Mouse (Mus musculus): Measurements from ENCODE around the gene Hectd4.

Hectd4 gene

DNA sequence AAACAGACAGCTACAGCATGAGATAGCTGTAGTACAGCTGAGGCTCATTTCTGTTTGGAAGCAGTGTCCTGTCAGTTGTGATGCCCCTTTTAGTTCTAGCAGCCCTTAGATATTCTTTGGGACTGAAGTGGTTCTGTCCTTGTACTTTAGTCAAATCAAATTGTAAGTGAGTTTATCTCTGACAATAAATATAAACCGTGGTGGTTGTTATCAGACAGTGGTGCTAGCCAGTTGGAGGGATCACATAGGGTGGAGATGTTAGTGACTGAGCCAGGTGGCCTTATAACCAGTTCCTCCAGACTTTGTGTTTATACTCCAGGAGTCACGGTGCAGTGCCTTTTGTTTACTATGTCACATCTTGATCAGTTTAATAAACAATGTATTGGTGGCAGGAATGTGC, 13.7 kb downstream of the Hectd4 start:
- no peak for DNase-seq (ENCODE audit: low spot score in 2 of 2)

DNA sequence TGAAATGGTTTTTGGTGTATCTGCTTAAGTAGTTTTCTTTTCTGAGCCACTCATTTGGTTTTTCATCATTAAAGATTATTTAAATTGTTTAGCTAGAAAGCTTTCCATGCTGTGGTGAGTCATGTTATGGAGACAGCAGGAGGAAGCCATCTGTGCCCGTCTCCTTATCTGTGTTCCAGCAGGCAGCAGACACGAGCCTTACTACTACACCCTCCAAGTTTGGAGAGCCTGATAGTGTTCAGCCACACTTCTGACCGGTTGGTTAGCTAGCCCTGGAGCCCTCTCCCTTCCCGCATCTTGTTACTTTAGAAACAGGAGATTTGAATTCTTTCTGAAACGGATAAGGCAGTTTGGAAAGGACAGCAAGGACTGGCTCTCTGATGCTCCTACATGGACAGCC, 16.2 kb downstream of the Hectd4 start:
- DNase-seq (ENCODE audit: low spot score in 2 of 2) = no peak

DNA sequence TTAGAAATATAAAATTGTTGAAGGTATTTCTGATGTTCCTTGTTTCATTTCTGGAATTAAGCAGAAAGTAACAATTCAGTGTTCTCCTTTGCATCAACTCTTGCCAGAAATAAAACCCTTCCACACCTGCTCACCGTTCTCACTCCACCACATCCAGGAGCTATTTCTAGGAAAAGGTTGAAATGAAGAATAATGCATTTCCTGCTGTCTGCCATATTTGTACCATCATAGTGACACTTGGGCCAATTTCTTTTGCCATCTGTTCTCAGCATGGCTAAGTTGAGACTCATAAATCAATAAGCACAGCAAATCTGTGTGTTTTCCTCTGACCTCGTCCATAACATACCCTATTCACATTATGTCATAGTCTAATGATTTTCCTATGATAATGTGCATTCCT, 18.2 kb downstream of the Hectd4 start:
- no peak for DNase-seq (ENCODE audit: low spot score in 2 of 2)

DNA sequence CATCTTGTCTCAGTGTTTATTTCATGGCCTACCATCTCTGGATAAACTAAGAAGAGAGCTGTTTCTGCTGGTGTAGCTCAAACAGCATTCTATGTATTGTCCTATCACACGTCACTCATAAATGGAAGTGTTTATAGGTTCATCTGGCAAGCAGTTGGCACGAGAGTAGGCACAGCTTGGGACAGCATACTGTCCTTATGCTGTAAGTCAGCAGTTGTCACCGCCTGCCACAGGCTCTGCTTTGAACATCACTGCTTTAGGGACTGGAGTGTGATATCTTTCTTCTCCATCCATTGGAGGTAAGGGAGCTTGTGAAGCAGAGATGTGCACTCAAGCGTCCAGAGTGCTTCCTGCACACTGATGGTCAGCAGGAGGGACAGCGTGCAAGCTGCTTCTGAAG, 19.8 kb downstream of the Hectd4 start:
- no peak for DNase-seq (ENCODE audit: low spot score in 2 of 2)

DNA sequence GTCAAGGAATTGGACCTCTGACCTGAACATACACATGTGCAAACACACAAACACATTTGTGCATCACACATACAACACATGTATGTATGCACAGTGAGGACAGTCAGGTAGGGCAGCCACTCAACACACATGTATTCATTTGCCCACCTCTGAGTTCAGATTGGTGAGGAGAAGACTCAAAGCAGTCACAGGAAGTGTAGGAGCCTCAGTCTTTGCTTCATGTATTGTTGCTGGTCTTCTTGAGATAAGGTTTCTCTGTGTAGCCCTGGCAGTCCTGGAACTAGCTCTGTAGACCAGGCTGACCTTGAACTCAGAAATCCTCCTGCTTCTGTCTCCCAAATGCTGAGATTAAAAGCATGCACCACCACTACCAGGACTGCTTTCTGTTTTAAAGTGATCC, 21.2 kb downstream of the Hectd4 start:
- DNase-seq (ENCODE audit: low spot score in 2 of 2) = no peak

DNA sequence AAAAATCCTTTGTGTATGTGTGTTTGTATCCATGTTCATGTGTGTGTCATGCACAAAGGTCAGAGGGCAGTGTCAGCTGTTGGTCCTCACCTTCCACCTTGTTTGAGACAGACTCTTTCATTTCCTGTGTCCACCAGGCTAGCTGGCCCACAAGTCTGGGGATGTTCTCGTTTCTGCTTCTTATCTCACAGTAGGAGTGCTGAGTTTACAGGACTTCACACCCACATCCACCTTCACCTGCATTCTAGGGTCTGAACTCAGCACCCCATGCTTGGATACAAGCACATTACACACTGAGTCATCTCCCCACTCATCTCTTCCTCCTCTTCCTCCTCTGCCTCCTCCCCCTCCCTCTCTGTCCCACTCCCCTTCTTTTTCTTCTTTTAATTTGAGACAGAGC, 22.2 kb downstream of the Hectd4 start:
- DNase-seq (ENCODE audit: low spot score in 2 of 2) = no peak

DNA sequence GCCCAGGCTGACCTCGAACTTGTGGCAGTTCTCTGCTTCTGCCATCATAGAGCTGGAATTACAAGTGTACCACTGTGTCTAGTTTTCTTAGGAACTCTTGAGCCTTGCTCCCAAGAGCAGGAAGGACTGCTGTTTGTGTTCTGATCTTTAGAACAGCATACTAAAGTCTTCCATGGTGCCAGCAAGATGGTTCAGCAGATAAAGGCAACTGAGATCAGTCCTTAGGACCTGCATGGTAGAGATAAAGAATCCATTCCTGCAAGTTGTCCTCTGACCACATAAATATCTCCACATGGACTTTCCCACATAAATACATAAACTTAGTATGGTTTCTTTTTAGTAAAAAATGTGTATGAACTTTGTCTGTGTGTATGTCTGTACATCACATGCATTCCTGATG, 22.7 kb downstream of the Hectd4 start:
- DNase-seq (ENCODE audit: low spot score in 2 of 2) = no peak

DNA sequence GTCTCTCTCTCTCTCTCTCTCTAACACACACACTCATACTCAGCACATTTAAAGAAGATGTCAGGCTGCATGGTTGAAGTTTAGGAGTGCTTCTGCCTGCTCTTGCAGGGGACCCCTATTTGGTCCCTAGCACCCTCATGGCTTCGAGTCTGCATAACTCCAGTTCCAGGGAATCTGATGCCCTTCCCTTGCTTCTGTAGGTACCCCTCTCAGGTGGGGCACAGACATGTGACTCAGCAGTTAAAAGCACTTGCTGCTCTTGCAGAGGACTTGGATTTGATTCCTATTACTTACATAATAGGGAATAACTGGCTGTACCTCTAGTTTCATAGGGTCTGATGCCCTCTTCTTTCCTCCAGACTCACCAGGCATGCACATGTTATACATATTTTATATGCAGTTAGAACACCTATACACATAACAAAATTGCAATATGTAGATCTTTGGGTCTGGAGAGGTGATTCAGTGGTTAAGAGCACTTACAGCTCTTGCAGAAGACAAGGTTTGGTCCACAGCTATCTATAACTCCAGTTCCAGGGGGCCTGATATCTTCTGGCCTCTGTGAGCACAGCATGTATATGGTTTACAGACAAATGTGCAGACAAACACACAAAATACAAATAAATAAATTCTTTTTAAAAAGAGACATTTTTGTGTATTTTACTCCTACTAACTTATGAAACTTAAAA, 23.8 kb downstream of the Hectd4 start:
- no peak for DNase-seq (ENCODE audit: low spot score in 2 of 2)

DNA sequence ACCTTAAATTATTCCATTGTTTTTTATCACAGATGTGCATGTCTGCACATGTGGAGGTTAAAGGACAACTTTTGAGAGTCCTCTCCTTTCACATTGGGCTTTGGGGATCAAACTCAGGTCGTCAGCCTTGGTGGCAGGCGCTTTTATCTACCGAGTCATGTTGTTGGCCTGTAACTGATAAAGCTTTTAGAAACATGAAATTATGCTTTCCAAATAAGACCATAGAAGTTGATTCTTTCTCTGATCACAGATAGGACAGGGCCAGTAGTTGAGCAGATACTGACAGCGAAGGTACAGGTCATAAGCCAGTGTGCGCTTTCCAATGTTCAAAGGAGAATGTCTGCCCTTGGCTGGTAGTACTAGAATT, 24.3 kb downstream of the Hectd4 start:
- no peak for DNase-seq (ENCODE audit: low spot score in 2 of 2)

DNA sequence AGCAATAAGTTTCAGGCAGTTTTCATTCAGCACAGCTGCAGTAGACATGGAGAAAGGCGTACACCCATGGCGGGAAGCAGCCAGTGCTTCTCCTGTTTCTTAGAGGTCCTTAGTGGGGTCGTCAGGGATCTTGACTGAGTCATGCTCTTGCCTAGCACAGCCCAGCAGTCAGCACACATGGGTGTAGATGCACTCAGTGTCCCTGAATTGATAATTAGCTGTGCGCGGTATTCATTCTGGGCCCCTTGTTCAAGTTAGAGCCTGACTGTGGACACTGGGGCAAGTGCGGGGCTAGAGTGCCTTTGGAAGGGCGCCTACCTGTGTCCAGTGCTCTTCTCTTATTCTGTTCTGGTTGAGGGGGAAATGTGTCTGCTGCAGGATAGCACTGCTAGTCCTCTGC, 25.2 kb downstream of the Hectd4 start:
- DNase-seq (ENCODE audit: low spot score in 2 of 2) = no peak

DNA sequence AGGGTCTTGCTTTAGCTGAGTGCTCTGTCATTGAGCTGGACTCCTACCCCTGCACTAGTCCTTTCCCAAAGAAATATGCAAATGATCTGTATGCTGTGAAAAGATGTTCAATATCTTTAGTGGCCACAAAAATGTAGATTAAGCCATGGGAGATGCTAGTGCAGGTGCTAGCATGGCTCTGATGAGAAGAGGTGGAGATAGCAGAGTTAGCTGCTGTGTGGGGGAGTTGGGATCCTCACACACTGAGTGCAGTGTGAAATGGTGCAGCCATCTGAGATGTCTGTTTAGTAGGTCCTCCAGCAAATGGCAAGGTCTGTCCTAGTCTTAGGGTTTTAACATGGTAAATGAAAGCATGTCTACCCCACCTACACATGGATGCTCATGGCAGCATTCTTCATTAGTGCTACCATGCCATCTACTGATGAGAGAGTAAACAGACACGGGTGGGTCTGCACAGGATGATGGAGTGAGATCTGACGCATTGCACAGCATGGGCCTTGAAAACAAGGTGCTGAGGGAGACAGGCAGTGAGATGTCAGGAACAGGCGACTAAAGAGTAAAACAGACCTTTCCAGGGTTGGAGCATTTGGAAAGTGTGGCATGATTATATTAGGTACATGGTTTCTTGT, 28.9 kb downstream of the Hectd4 start:
- DNase-seq (ENCODE audit: low spot score in 2 of 2) = no peak

DNA sequence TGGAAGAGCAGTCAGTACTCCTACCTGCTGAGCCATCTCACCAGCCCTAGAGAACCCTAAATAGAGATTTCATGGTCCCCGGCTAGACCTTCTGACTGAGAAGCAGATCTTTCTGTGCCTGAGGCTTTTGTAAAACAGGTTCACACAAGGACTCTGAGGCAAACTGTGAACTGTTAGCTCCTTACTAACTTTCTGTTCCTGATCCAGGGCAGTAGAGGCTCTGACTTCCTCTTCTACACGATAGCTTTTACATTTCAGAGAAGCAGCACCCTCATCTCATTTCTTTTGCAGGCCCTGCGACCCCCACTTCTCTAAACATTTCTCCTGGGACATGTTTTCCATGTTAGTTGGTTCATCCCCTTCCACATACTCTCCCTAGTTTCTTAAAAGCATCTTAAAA, 29.7 kb downstream of the Hectd4 start:
- DNase-seq (ENCODE audit: low spot score in 2 of 2) = no peak

DNA sequence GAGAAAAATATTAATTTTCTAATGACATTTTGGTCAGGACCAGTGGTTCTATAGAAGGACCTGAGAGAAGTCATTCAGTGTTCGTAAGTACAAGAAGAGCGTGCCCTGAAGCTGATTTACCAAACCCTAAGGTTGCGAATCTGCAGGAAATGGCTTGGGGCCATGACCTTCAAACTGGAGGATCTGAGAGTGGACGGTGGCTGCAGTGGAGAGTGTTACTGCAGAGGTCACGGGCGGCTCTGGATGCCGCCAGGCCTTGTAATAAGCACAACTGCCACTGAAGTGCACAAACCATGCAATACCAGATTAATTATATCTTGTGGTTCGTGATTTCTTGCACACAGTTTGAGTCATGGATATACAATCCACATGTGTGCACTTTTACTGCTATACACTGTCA, 31.8 kb downstream of the Hectd4 start:
- no peak for DNase-seq (ENCODE audit: low spot score in 2 of 2)

DNA sequence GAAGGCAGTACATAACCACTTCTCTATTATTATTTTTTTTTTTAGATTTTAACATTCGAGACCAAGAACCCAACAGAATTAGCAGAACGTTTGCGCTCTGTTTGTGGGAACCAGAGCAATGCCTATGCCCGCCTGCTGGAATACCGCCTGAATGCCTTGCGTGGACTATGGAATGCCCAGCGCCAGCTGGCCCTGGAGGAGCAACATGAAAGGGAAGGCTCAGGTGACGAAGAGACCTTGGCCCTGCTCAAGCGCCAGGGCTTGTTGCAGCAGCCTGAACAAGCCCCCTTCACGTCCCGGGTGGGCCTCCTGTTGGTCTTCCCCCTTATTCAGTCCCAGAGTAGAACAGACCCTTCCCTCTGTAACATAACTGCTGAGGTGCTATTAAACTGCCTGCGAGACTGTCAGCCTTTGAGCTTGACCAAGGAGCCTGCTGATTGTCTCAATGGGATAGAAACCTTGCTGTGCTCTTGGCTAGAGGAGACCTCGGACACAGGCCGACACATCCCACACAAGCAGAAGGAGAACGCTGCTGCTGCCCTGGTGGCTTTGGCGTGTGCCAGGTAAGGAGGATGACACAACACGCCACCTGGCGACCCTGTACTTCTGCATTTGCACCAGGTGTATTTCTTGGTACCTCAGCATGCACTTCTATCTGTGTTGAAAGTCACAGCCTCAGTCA, 33.9 kb downstream of the Hectd4 start:
- DNase-seq (ENCODE audit: low spot score in 2 of 2) = no peak

DNA sequence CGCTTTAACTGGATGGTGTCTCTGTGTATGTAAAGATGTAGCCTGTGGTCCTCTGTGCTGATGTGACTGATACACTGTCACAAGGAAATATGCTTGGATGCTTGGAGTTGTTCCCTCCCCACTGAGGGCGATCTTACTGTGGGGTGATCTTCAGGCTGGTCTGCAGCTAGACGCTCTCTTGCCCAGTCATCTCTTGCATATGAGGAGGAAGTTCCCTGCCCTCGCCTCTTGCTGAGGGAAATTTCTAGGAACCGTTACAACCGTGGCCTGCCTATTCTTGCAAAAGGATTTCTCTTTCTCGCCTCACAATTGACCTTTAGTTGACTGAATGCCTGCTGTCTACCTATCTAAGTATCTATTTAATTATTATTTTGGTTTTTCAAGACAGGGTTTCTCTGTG, 35.0 kb downstream of the Hectd4 start:
- no peak for DNase-seq (ENCODE audit: low spot score in 2 of 2)

DNA sequence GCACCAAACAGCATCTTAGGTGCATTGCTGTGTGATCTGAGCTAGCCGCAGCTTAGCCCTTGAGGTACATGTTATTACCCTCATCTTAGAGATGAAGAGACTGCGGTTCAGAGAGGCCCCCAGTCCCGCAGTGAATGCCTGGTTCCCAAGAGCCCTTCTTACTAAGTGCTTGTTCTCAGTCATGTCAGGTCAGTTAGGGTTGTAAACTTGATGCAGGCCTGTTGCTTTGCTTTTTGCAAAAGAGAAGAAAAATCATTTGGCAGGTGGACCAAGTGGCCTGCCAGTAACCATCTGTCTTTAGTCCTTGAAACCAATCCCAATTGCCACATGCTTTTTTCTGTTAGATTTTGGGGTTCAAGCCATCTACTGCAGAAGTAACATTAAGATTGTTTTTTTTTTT, 41.8 kb downstream of the Hectd4 start:
- DNase-seq (ENCODE audit: low spot score in 2 of 2) = no peak

DNA sequence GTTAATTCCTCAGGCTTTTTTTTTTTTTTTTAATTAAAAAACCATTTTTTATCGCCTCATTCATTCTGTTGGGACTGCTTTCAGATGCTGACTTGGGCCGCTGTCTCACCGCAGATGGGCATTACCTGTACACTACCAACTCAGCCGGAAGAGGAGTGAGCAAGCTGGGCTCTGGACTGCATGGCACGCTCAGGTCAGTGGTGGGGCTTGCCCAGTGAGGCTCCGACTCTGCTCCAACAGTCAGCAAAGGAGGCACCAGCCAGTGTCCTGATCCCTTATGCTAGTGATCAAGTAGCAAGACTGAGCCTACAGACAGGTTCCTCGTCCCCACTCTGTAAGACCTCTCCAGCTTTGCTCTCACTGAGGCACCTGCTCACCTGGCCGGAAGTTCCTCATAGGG, 42.4 kb downstream of the Hectd4 start:
- DNase-seq (ENCODE audit: low spot score in 2 of 2) = no peak

DNA sequence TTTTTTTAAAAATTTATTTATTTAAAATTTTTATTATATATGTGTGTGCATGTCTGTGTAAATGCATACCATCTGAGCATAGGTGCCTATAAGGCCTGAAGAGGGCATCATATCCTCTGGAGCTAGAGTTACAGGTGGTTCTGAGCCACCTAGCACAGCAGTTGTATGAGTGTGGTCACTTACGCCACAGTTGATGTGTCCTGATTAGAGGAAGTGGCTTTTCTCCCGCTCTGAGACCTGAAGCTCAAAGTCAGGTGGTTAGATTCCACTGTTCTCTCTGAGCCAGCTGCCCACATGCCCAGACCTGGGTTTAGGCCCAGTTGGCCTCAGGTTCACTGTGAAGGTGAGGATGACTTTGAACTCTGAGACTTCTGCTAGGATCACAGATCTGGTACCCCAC, 44.6 kb downstream of the Hectd4 start:
- DNase-seq (ENCODE audit: low spot score in 2 of 2) = no peak

DNA sequence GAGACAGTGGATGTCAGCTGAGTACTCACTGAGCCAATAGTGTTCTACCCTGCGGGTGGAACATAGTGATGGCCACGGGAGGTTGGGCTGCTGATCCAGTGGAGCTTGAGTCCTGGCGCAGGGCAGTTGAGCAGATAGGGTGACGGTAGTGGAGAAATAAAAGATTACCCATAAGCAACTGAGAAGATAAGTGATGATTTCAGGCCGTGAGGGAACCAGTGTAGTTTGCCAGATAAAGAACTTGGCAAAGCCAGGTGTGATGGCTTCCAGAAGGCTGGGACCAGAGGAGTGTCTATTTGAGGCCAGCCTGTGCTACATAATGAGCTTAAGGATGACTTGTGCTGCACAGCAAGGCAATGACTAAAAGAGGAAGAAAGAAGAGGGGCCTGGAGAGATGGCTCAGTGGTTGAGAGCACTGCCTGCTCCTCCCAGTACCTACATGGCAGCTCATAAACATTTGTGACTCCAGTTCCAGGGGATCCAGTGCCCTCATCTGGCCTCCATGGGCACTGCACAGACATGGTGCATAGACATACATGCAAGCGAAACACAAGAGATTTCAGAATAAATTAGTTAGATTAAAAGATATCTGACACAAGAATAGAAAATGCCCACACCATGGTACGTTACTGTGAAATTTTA, 46.8 kb downstream of the Hectd4 start:
- DNase-seq (ENCODE audit: low spot score in 2 of 2) = peak; percentile 40 to 42

DNA sequence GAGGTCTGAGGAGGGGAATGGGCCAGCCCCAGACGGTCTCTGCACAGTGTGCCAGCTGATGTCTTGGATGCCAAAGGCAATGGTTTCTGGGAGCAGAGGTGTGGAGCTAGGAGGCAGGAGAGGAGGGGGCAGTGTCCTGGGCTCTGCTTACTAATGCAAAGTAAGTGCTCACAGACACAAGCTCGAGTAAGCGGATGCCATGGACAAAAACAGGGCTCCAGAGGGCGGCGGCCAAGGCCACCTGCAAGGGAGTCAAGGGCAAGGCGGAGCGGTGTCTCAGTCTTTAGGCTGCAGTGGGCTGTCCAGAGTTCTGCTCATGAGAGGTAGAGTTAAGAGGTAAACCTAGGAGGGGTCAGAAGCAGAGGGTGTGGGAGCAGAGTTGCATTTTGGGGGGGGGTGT, 51.0 kb downstream of the Hectd4 start:
- no peak for DNase-seq (ENCODE audit: low spot score in 2 of 2)

DNA sequence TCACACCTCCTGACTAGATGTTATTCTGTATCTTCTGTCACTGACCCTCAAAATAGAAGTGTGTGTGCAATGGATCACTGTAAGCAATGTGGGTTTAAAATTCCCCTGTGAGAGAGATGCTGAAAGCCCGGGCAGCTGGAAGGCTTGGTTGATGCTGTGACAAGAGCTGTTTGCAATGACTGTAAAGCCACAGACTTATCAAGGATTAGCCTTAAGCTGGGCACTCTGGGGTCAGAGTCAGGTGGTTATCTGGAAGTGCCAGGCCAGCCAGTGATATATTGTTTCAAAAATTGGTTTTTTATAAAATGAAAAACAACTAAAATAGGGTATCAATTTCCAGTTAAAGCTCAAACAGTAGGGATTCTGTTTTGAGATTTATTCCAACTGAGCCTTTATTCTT, 56.8 kb downstream of the Hectd4 start:
- DNase-seq (ENCODE audit: low spot score in 2 of 2) = no peak

DNA sequence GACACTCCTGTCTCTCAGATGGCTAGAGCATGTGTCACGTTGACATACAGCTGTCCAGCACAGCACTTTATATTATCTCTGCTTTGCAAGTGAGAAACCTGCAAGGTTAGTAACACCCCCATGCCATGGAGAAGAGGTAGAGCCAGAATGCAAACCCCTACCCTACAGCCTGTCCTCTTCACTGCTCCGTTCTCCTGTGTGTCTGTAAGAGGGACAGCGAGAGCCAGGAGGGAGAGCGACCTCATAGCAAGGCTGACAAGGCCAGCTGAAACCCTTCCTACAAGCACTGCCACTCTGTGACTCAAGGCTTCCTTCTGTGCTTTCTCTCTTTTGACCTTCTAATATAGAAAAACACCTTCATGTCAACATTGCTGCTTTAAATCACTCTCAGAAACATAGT, 60.4 kb downstream of the Hectd4 start:
- DNase-seq (ENCODE audit: low spot score in 2 of 2) = no peak

DNA sequence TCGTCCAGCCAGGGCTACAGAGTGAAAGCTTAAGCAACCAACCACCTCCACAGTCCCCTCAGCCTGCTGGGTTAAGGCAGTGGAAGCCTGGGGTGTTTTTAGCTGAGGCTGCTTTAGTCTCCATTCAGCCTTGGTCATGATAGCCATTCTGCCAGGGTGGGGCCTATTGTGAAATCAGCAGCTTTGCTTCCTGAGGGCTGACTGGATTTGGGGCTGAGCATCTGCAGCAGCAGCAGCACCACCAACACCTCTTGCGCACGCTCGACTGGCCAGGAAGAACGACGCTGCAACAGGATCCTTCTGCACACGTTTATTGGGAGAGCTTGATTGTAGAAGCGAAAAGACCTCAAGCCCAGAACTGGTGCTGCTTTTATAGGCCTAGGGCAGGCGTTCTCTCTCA, 63.0 kb downstream of the Hectd4 start:
- no peak for DNase-seq (ENCODE audit: low spot score in 2 of 2)

Measured in frontal cortex, postnatal 10 days (tissue).